Mouse (Mus musculus): ENCODE data around the gene Rab27a. TPM values are rescaled to one million over a fixed set of nuclear protein-coding genes. Genes with fewer than 3 reads are reported as not detected.
A peak's percentile ranks its signal among the peaks of the same experiment; 100 is the strongest.

The Rab27a gene
- polyA plus RNA-seq, 1 experiment = 21.1 TPM

DNA sequence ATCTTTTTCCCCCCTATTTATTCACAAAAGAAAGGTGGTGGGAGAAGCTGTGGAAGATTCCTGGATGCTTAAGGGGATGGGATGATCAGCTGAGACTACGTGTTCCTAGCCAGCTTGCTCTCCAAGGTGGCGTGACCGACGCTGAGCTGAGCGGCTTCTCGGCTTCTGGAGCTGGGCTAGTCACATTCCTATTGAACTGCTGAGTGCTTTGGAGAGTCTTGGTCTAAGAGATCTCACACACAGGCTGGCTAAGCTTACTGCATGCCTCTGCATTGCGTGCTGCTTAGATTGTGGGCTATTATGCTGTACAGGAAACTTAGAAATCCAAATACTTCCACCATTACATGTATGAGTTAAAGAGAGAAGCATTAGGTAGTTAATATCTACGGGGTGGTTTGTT, 40.6 kb upstream of the Rab27a start:
- no peak for DNase-seq
- Histone ChIP-seq H3K36me3 (ENCODE audit: control insufficient read depth, insufficient read depth, low read length) (peaks cover 50% of the 10 kb centered on the region), H3K27me3 (ENCODE audit: control insufficient read depth, insufficient read depth, low read length) (no peaks in the 10 kb centered on the region), H3K27ac (ENCODE audit: control insufficient read depth, insufficient read depth, low read length) (no peak overlapping the region), H3K4me3 (ENCODE audit: control insufficient read depth, insufficient read depth, low read length) (no peak overlapping the region), H3K4me1 (replicated peaks; ENCODE audit: control insufficient read depth, insufficient read depth, low read length) (no peaks in the 10 kb centered on the region)
- WGBS = 97% methylated on average over 8 of the region's 8 CpGs
- TF ChIP-seq CTCF (IDR thresholded peaks at IDR 0.05; ENCODE audit: borderline replicate concordance, control insufficient read depth, extremely low read depth, insufficient read depth, low read length, poor library complexity) (no peak), POLR2A (IDR thresholded peaks at IDR 0.05; ENCODE audit: control insufficient read depth, extremely low read depth, insufficient read depth, low read length, poor library complexity) (no peak)

DNA sequence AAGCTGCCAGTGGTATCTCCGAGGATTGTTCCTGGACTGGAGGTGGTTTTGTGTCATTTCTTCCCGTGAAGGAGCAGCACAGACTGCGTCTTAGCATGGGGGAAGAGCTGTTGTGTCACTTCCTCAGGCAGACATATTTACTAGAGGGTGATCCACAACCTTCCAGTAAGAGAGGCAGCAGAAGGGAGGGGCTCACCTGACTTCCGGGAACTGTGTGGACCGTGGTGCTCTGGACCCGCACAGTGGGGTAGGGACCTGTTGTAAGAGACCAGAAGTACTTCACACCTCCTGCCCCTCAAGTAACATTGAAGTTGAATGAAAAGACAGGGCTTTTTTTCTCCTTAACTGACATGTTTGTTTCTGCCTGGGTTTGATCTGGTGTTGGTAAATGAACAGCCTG, 39.5 kb upstream of the Rab27a start:
- no peak for DNase-seq
- no peaks in the 10 kb centered on the region for H3K4me1 ChIP-seq (replicated peaks; ENCODE audit: control insufficient read depth, insufficient read depth, low read length)
- H3K27ac ChIP-seq (ENCODE audit: control insufficient read depth, insufficient read depth, low read length) = no peak overlapping the region
- H3K4me3 ChIP-seq (ENCODE audit: control insufficient read depth, insufficient read depth, low read length) = no peak overlapping the region
- TF ChIP-seq CTCF (IDR thresholded peaks at IDR 0.05; ENCODE audit: borderline replicate concordance, control insufficient read depth, extremely low read depth, insufficient read depth, low read length, poor library complexity) = no peak
- no peak for TF ChIP-seq POLR2A (IDR thresholded peaks at IDR 0.05; ENCODE audit: control insufficient read depth, extremely low read depth, insufficient read depth, low read length, poor library complexity)
- no peaks in the 10 kb centered on the region for H3K27me3 ChIP-seq (ENCODE audit: control insufficient read depth, insufficient read depth, low read length)
- WGBS = 96% methylated on average over 6 of the region's 6 CpGs
- H3K36me3 ChIP-seq (ENCODE audit: control insufficient read depth, insufficient read depth, low read length) = peaks cover 50% of the 10 kb centered on the region

DNA sequence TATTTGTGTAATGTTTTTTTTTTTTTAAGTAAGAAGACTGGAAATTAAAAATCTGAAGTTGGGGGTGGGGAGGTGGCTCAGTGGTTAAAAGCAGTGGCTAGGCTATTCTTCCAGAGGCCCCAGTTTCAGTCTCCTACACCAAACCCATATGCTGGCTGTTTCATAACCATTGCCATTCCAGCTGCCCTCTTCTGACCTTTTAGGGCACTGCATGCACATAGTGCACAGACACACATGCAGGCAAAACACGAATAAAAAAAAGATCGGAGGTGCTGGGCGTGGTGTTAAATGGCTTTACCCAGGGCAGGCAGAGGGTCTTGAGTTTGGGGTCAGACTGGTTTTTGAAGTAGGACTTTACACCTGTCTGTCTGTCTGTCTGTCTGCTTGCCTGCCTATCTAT, 38.5 kb upstream of the Rab27a start:
- TF ChIP-seq POLR2A (IDR thresholded peaks at IDR 0.05; ENCODE audit: control insufficient read depth, extremely low read depth, insufficient read depth, low read length, poor library complexity) (no peak), CTCF (IDR thresholded peaks at IDR 0.05; ENCODE audit: borderline replicate concordance, control insufficient read depth, extremely low read depth, insufficient read depth, low read length, poor library complexity) (no peak)
- H3K36me3 ChIP-seq (ENCODE audit: control insufficient read depth, insufficient read depth, low read length) = peaks cover 55% of the 10 kb centered on the region
- no peak overlapping the region for H3K4me3 ChIP-seq (ENCODE audit: control insufficient read depth, insufficient read depth, low read length)
- H3K27me3 ChIP-seq (ENCODE audit: control insufficient read depth, insufficient read depth, low read length) = no peaks in the 10 kb centered on the region
- H3K27ac ChIP-seq (ENCODE audit: control insufficient read depth, insufficient read depth, low read length) = no peak overlapping the region
- WGBS = 97% methylated on average over 3 of the region's 3 CpGs
- peak; percentile 10 for DNase-seq
- no peaks in the 10 kb centered on the region for H3K4me1 ChIP-seq (replicated peaks; ENCODE audit: control insufficient read depth, insufficient read depth, low read length)

DNA sequence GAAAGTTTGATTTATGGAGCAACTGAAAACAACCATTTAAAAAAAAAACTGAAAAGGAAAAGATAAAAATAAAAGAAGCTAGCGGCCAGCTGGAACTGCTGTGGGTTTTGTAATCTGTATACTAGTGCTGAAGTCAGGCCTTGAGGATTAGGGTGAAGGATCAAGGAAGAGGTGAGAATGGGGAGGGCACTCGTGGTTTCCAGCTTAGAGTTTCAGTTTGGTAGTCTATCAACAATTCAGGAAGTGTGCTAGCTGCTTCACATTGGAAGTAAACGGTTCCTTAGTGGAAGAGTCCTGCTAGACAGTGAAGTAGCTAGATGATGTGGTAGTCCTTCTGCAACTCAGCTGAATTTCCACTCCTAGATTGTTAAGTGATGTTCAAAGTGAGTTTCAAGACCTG, 36.3 kb upstream of the Rab27a start:
- Histone ChIP-seq H3K4me3 (ENCODE audit: control insufficient read depth, insufficient read depth, low read length) (no peak overlapping the region), H3K4me1 (replicated peaks; ENCODE audit: control insufficient read depth, insufficient read depth, low read length) (no peaks in the 10 kb centered on the region), H3K36me3 (ENCODE audit: control insufficient read depth, insufficient read depth, low read length) (peaks cover 57% of the 10 kb centered on the region), H3K27me3 (ENCODE audit: control insufficient read depth, insufficient read depth, low read length) (no peaks in the 10 kb centered on the region), H3K27ac (ENCODE audit: control insufficient read depth, insufficient read depth, low read length) (no peak overlapping the region)
- no peak for DNase-seq
- 45% methylated on average over 3 of the region's 3 CpGs for WGBS
- TF ChIP-seq CTCF (IDR thresholded peaks at IDR 0.05; ENCODE audit: borderline replicate concordance, control insufficient read depth, extremely low read depth, insufficient read depth, low read length, poor library complexity) (no peak), POLR2A (IDR thresholded peaks at IDR 0.05; ENCODE audit: control insufficient read depth, extremely low read depth, insufficient read depth, low read length, poor library complexity) (no peak)

DNA sequence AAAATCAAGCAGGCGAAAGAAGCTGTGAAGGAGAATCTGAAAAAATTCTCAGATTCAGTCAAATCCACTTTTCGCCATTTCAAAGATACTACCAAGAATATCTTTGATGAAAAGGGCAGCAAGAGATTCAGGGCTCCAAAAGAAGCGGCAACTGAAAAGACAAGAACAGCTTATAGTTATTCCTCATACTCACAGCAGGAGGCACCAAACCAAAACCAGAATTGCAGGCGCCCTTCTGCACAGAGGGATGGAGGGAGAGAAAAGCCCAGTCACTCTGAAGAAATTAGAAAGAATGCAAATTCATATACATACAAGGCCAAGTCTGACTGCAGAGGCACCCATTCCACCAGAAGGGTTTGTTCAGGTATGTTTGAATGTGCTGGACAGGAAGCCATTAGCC, 32.0 kb upstream of the Rab27a start:
- H3K36me3 ChIP-seq (ENCODE audit: control insufficient read depth, insufficient read depth, low read length) = peaks cover 69% of the 10 kb centered on the region
- DNase-seq = no peak
- no peak overlapping the region for H3K27ac ChIP-seq (ENCODE audit: control insufficient read depth, insufficient read depth, low read length)
- TF ChIP-seq POLR2A (IDR thresholded peaks at IDR 0.05; ENCODE audit: control insufficient read depth, extremely low read depth, insufficient read depth, low read length, poor library complexity) (no peak), CTCF (IDR thresholded peaks at IDR 0.05; ENCODE audit: borderline replicate concordance, control insufficient read depth, extremely low read depth, insufficient read depth, low read length, poor library complexity) (no peak)
- WGBS = 97% methylated on average over 4 of the region's 4 CpGs
- no peaks in the 10 kb centered on the region for H3K27me3 ChIP-seq (ENCODE audit: control insufficient read depth, insufficient read depth, low read length)
- H3K4me3 ChIP-seq (ENCODE audit: control insufficient read depth, insufficient read depth, low read length) = no peak overlapping the region
- H3K4me1 ChIP-seq (replicated peaks; ENCODE audit: control insufficient read depth, insufficient read depth, low read length) = no peaks in the 10 kb centered on the region

DNA sequence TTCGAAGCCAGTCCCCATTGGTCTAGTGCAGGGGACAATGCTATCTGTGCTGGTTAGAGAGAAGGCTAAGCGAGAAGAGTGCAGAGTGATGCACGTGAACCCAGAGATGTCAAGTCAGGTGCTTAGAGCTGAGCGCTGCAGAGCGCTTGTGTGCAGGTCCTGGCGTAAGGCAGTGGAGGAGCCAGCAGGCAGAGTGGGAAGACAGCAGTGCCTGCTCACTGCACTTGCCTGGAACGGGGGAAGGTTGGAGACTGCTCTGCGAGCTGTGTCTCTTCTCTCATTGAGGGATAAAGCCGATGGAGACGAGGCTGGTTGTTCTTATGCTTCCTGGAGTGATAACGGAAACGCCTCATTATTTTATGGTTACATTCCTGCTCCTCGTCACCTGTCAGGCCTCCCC, 29.9 kb upstream of the Rab27a start:
- no peak for TF ChIP-seq CTCF (IDR thresholded peaks at IDR 0.05; ENCODE audit: borderline replicate concordance, control insufficient read depth, extremely low read depth, insufficient read depth, low read length, poor library complexity)
- no peak for TF ChIP-seq POLR2A (IDR thresholded peaks at IDR 0.05; ENCODE audit: control insufficient read depth, extremely low read depth, insufficient read depth, low read length, poor library complexity)
- no peaks in the 10 kb centered on the region for H3K4me1 ChIP-seq (replicated peaks; ENCODE audit: control insufficient read depth, insufficient read depth, low read length)
- H3K27me3 ChIP-seq (ENCODE audit: control insufficient read depth, insufficient read depth, low read length) = no peaks in the 10 kb centered on the region
- H3K27ac ChIP-seq (ENCODE audit: control insufficient read depth, insufficient read depth, low read length) = no peak overlapping the region
- WGBS = 96% methylated on average over 13 of the region's 13 CpGs
- H3K36me3 ChIP-seq (ENCODE audit: control insufficient read depth, insufficient read depth, low read length) = peaks cover 70% of the 10 kb centered on the region
- H3K4me3 ChIP-seq (ENCODE audit: control insufficient read depth, insufficient read depth, low read length) = no peak overlapping the region
- DNase-seq = no peak

DNA sequence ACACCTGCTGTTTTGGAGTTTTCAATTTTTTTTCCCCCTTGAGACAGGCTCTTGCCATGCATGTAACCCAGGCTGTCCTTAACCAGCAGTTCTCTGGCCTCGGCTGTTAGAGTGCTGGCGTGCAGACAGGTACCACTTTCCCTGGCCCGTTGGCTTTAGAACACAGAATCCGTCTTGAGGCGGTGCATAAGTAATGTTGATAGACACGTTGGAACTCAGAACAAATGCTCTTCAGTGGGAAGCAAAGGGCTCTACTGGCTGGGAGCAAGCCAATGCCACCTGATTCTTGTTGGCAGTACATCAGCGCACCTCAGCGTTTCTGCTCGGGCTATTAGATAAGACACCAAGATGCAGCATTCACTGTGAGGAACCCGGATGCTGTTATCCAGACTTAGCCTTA, 24.8 kb upstream of the Rab27a start:
- Histone ChIP-seq H3K27ac (ENCODE audit: control insufficient read depth, insufficient read depth, low read length) (no peak overlapping the region), H3K27me3 (ENCODE audit: control insufficient read depth, insufficient read depth, low read length) (no peaks in the 10 kb centered on the region), H3K36me3 (ENCODE audit: control insufficient read depth, insufficient read depth, low read length) (peaks cover 38% of the 10 kb centered on the region), H3K4me3 (ENCODE audit: control insufficient read depth, insufficient read depth, low read length) (no peak overlapping the region), H3K4me1 (replicated peaks; ENCODE audit: control insufficient read depth, insufficient read depth, low read length) (no peaks in the 10 kb centered on the region)
- no peak for DNase-seq
- 96% methylated on average over 10 of the region's 10 CpGs for WGBS
- TF ChIP-seq CTCF (IDR thresholded peaks at IDR 0.05; ENCODE audit: borderline replicate concordance, control insufficient read depth, extremely low read depth, insufficient read depth, low read length, poor library complexity) (no peak), POLR2A (IDR thresholded peaks at IDR 0.05; ENCODE audit: control insufficient read depth, extremely low read depth, insufficient read depth, low read length, poor library complexity) (no peak)
